Mouse (Mus musculus): ENCODE results near the gene Hdac9. TPM values are rescaled to one million over a fixed set of nuclear protein-coding genes. Genes with fewer than 3 reads are reported as not detected.

The Hdac9 gene
- polyA plus RNA-seq, 1 experiment = not detected

DNA sequence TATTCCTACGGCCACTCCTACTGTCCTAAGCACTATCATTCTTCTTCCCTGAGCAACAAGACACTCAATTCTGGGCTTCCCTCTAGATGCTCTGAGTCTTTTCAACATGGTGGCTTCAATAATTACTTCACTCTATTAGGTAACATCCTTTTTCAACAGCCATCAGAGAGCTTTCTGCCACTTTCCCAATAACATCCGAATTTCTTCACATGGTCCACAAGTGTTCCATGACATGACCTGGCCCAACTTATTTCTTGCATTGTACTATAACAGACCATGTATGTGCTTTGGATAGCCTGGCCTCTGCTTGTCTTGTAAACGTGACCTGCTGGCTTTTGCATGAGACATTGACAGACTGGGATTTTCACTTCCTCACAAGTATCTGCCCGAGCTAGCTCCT, 538.3 kb downstream of the Hdac9 start:
- TF ChIP-seq GATA1 (IDR thresholded peaks at IDR 0.05; ENCODE audit: borderline replicate concordance, low read length) = no peak
- Histone ChIP-seq H3K9me3 (no peaks in the 10 kb centered on the region), H3K4me1 (no peaks in the 10 kb centered on the region), H3K27me3 (replicated peaks) (no peaks in the 10 kb centered on the region), H3K36me3 (replicated peaks; ENCODE audit: low read length) (no peaks in the 10 kb centered on the region), H3K4me3 (replicated peaks) (no peak overlapping the region)

DNA sequence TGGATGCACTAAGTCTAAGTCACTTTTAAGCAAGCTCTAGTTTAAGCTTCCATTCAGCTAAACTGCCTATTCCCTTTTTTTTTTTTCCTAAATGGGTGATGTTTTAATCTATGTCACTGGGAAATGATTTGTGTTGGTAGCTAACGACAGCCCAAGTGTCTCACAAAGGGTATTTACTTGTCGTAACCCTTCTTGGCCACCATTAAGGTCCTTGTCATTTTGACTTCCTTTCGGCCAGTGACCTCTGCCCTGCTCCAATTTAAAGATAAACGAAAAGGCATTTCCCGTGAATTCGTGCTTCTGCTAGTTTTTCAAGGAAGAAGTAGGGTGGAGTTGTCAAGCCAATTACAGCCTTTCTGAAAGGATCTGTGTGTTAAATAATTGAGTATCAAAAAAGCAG, 565.0 kb downstream of the Hdac9 start:
- H3K4me3 ChIP-seq (replicated peaks) = no peak overlapping the region
- H3K9me3 ChIP-seq = no peaks in the 10 kb centered on the region
- TF ChIP-seq GATA1 (IDR thresholded peaks at IDR 0.05; ENCODE audit: borderline replicate concordance, low read length) = no peak
- TF ChIP-seq FLI1 (IDR thresholded peaks at IDR 0.05; ENCODE audit: low read length) = no peak
- H3K36me3 ChIP-seq (replicated peaks; ENCODE audit: low read length) = no peaks in the 10 kb centered on the region
- H3K27me3 ChIP-seq (replicated peaks) = no peaks in the 10 kb centered on the region
- H3K4me1 ChIP-seq = no peaks in the 10 kb centered on the region

DNA sequence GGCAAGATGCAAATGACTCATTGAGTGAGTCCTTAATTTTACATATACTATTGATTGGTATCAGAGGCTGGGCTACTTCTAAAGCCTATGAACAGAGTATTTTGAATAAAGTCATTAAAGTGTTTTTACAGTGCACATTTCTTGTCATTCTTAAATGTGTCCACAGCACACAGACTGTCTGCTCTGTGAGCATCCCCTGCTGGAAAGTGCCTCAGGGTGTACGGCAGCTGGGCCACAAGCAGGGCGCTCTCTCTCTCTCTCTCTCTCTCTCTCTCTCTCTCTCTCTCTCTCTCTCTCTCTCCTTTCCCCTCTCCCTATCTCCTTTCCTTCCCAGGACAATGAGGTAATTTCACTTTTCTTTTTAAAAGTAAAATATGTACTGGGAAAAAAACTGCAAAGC, 569.4 kb downstream of the Hdac9 start:
- H3K9me3 ChIP-seq = no peaks in the 10 kb centered on the region
- no peak for TF ChIP-seq FLI1 (IDR thresholded peaks at IDR 0.05; ENCODE audit: low read length)
- no peak for TF ChIP-seq GATA1 (IDR thresholded peaks at IDR 0.05; ENCODE audit: borderline replicate concordance, low read length)

DNA sequence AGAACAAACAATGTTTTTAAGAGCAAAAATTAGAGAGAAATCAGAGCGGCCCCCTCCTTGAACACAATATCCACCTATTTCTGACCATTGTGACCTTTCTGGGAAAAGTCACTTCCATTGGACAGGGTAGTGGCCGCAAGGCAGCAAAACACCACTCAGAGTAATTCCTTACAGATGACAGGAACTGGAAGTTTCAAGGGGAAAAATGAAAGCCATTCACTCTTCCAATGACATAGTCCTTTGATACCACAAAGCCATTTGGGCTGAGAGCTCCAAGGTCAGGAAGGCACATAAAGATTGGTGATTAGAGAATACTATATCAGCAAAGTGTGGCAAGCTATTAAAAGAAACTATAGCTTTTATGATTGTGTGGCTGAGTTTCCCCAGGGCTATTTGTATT, 574.1 kb downstream of the Hdac9 start:
- no peaks in the 10 kb centered on the region for H3K27me3 ChIP-seq (replicated peaks)
- TF ChIP-seq FLI1 (IDR thresholded peaks at IDR 0.05; ENCODE audit: low read length) (no peak), GATA1 (IDR thresholded peaks at IDR 0.05; ENCODE audit: borderline replicate concordance, low read length) (no peak)
- H3K36me3 ChIP-seq (replicated peaks; ENCODE audit: low read length) = no peaks in the 10 kb centered on the region
- no peak overlapping the region for H3K4me3 ChIP-seq (replicated peaks)
- no peaks in the 10 kb centered on the region for H3K9me3 ChIP-seq
- H3K4me1 ChIP-seq = no peaks in the 10 kb centered on the region

More for the DNA sequence above, 569.4 kb downstream of the Hdac9 start:
- no peaks in the 10 kb centered on the region for H3K4me1 ChIP-seq
- no peaks in the 10 kb centered on the region for H3K36me3 ChIP-seq (replicated peaks; ENCODE audit: low read length)
- no peaks in the 10 kb centered on the region for H3K27me3 ChIP-seq (replicated peaks)
- no peak overlapping the region for H3K4me3 ChIP-seq (replicated peaks)

DNA sequence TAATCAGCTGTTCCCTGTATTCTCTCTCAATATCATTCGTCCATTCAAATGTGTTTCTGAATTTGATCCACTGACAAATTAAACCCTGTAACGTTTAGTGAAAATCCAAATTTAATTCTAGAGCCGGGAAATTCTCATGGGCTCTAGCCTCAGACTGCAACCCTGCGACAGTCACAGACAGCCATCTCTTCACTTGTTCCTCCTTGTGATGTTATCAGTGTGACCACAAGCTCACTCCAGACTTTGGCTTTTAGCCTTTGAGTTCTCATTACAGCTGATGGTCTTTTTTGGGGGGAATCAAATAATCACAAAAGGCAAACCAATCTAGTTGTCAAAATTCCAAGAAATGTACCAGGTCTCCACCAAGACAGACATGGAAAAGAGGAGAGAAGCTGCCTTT, 578.0 kb downstream of the Hdac9 start:
- TF ChIP-seq GATA1 (IDR thresholded peaks at IDR 0.05; ENCODE audit: borderline replicate concordance, low read length) (no peak), FLI1 (IDR thresholded peaks at IDR 0.05; ENCODE audit: low read length) (no peak)

DNA sequence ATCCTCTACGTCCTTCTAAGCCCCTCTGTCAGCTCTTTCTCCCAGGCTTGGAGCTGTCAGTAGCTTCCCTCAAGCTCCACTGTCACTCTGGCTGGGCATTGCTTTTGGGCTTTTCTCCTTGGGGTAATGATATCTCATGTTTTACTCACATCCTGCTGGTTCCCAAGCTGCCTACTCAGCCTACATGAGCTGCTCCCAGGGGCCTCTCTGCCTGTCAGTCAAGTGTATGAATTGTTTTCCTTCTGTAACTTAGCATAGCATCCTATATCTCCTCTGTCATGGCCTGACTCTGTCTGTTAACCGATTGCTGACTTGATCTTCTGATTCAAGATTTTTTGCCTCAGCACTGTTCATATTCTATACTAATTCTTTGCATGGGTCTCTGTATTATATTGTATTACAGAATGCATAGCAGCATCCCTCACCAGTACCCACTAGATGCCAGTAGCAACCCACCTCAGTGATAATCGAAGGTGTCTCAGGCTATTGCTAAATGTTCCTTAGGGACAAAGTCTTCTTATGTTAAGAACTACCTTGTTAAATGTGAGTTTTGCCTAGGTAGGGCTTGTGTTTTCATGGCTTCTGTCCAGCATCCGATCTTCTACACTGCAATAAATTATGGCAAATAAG, 582.3 kb downstream of the Hdac9 start:
- no peaks in the 10 kb centered on the region for H3K36me3 ChIP-seq (replicated peaks; ENCODE audit: low read length)
- H3K27me3 ChIP-seq (replicated peaks) = no peaks in the 10 kb centered on the region
- H3K4me3 ChIP-seq (replicated peaks) = no peak overlapping the region
- no peak for TF ChIP-seq GATA1 (IDR thresholded peaks at IDR 0.05; ENCODE audit: borderline replicate concordance, low read length)
- no peak for TF ChIP-seq FLI1 (IDR thresholded peaks at IDR 0.05; ENCODE audit: low read length)
- H3K4me1 ChIP-seq = peaks cover 15% of the 10 kb centered on the region
- H3K9me3 ChIP-seq = no peaks in the 10 kb centered on the region

More for the DNA sequence above, 578.0 kb downstream of the Hdac9 start:
- H3K36me3 ChIP-seq (replicated peaks; ENCODE audit: low read length) = no peaks in the 10 kb centered on the region
- no peak overlapping the region for H3K4me3 ChIP-seq (replicated peaks)
- peaks cover 8% of the 10 kb centered on the region; the same call in 1 of the 2 replicates for H3K4me1 ChIP-seq
- no peaks in the 10 kb centered on the region for H3K9me3 ChIP-seq
- no peaks in the 10 kb centered on the region for H3K27me3 ChIP-seq (replicated peaks)

DNA sequence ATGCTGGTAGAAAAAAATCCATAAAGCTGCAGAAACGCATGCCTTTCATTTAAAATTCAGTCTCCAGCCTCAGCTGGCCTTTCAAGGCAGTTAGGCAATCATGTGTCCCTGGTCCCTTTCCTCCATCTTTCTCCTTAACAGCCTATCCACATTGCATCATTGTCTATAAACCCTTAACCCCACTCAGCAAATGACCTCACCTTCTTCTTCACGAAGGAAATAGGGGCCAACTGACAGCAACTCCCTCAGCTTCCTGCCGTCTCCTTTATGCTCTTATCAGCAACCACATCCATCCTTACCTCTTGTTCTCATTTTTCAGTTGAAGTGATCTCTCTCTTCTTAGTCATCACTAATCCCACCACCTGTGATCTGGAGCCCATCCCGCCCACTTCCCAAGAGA, 584.0 kb downstream of the Hdac9 start:
- Histone ChIP-seq H3K36me3 (replicated peaks; ENCODE audit: low read length) (no peaks in the 10 kb centered on the region), H3K4me1 (peaks cover 15% of the 10 kb centered on the region), H3K4me3 (replicated peaks) (no peak overlapping the region), H3K27me3 (replicated peaks) (no peaks in the 10 kb centered on the region), H3K9me3 (no peaks in the 10 kb centered on the region)
- TF ChIP-seq FLI1 (IDR thresholded peaks at IDR 0.05; ENCODE audit: low read length) = no peak
- TF ChIP-seq GATA1 (IDR thresholded peaks at IDR 0.05; ENCODE audit: borderline replicate concordance, low read length) = no peak

DNA sequence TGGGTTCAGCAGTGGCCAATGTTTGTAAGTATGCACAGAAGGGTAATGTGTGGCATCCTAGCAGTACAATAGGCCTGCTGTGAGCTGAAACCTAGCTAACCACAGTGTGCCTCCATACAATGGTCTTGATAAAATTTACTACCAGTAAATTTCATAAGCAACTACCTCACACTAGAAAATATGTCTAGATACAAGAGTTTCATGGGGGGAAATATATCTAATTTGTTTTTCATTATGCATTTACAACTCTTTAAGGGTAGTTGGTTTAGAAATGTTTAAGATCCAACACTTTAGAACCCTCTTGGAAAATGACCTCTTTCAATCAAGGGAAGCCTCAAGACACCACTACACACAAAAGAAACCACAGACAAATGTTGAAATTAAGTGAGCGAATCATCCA, 589.8 kb downstream of the Hdac9 start:
- Histone ChIP-seq H3K4me1 (no peaks in the 10 kb centered on the region), H3K9me3 (no peaks in the 10 kb centered on the region), H3K27me3 (replicated peaks) (no peaks in the 10 kb centered on the region), H3K4me3 (replicated peaks) (no peak overlapping the region), H3K36me3 (replicated peaks; ENCODE audit: low read length) (no peaks in the 10 kb centered on the region)
- no peak for TF ChIP-seq FLI1 (IDR thresholded peaks at IDR 0.05; ENCODE audit: low read length)
- TF ChIP-seq GATA1 (IDR thresholded peaks at IDR 0.05; ENCODE audit: borderline replicate concordance, low read length) = no peak

DNA sequence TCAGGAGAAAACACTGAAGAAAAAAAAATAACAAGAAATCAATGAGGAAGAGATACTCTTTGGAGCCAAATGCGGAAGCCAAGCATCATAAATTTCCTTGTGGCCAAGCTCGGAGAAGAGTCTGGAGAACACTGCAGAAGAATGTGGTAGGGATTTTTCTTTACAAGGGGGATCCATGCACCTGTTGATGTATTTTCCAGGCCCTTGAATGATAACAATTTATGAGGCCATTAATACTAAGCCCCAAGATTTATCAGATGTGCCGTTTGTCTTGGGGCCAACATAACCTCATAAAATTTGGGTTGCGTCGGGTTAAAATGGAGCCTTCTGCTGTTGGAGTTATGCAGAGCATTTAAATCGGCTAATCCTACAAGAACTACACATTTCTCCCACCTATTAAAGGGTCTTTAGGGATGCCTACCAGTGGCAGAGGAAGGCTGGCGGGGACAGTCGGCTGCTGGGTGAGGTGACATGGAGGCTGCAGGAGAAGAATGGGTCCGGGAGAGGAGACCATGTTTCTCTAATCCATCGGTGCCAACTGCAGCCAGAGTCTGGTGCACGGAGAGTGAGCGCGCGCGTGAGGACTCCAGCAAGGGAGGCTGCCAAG, 604.7 kb downstream of the Hdac9 start:
- Histone ChIP-seq H3K9me3 (no peaks in the 10 kb centered on the region), H3K4me1 (no peaks in the 10 kb centered on the region), H3K4me3 (replicated peaks) (no peak overlapping the region), H3K36me3 (replicated peaks; ENCODE audit: low read length) (no peaks in the 10 kb centered on the region), H3K27me3 (replicated peaks) (no peaks in the 10 kb centered on the region)
- TF ChIP-seq FLI1 (IDR thresholded peaks at IDR 0.05; ENCODE audit: low read length) = no peak
- no peak for TF ChIP-seq GATA1 (IDR thresholded peaks at IDR 0.05; ENCODE audit: borderline replicate concordance, low read length)

DNA sequence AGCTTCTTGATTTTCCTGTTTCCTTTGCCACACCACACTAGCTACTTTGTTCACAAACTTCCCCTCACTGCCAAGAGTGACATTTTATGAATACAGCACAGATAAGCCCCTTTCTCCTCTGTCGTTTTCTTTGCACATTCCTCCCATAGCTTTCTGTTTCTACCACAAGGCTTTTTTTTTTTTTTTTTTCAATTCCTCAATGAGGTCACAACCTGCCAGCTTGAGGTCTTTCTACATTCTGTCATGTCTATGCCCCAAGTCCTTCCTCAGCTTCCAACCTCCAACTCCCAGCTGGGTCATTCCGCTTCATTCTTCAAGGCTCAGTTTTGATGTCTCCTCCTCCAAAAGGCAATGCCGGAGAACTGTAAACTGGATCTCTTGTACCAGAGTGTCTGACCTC, 611.4 kb downstream of the Hdac9 start:
- H3K27me3 ChIP-seq (replicated peaks) = no peaks in the 10 kb centered on the region
- TF ChIP-seq FLI1 (IDR thresholded peaks at IDR 0.05; ENCODE audit: low read length) (no peak), GATA1 (IDR thresholded peaks at IDR 0.05; ENCODE audit: borderline replicate concordance, low read length) (no peak)
- no peaks in the 10 kb centered on the region for H3K4me1 ChIP-seq
- H3K36me3 ChIP-seq (replicated peaks; ENCODE audit: low read length) = no peaks in the 10 kb centered on the region
- no peak overlapping the region for H3K4me3 ChIP-seq (replicated peaks)
- H3K9me3 ChIP-seq = no peaks in the 10 kb centered on the region
